Mouse (Mus musculus) limb, embryonic 14.5 days (tissue): ENCODE measurements around the gene 1700001P01Rik. TPM values are rescaled to one million over a fixed set of nuclear protein-coding genes. Genes with fewer than 3 reads are reported as not detected.
A peak's percentile ranks its signal among the peaks of the same experiment; 100 is the strongest.

Experiments
- ATAC-seq: fragments of 200-750 bp; cut with Nextera tagmentation; 2 replicates; pipeline ENCODE4 v1.8.0; 2017; ENCODE audit warnings: low read depth, moderate number of reproducible peaks, moderate TSS enrichment; ENCODE audit not compliant: low FRiP score
- DNase-seq: peaks from one replicate; pipeline ENCODE4 v3.0.0-alpha.2; 2015; ENCODE audit warnings: low spot score
- H3K27ac ChIP-seq: fragments of 300-500 bp; sonication (generic); replicated peaks from 2 replicates; pipeline ENCODE4 v1.5.1; 2014; ENCODE audit warnings: low read depth, mild to moderate bottlenecking, low read length, moderate library complexity, mixed read lengths
- H3K27me3 ChIP-seq: fragments of 300-500 bp; sonication (generic); 2 replicates; pipeline ENCODE4 v1.6.1; 2014; ENCODE audit warnings: low read length, mixed read lengths; ENCODE audit not compliant: control insufficient read depth, insufficient read depth
- H3K36me3 ChIP-seq: fragments of 300-500 bp; sonication (generic); 2 replicates; pipeline ENCODE4 v1.6.1; 2014; ENCODE audit warnings: mild to moderate bottlenecking, low read length, moderate library complexity, mixed read lengths; ENCODE audit not compliant: control insufficient read depth, insufficient read depth
- H3K4me1 ChIP-seq: fragments of 300-500 bp; sonication (generic); 2 replicates; pipeline ENCODE4 v1.6.1; 2014; ENCODE audit warnings: antibody characterized with exemption, low read length, mixed read lengths; ENCODE audit not compliant: control insufficient read depth, insufficient read depth
- H3K4me2 ChIP-seq: fragments of 300-500 bp; sonication (generic); replicated peaks from 2 replicates; pipeline ENCODE4 v1.6.1; 2014; ENCODE audit warnings: low read depth, mild to moderate bottlenecking, low read length, moderate library complexity; ENCODE audit not compliant: severe bottlenecking
- H3K4me3 ChIP-seq: fragments of 300-500 bp; sonication (generic); replicated peaks from 2 replicates; pipeline ENCODE4 v1.5.1; 2014; ENCODE audit warnings: low read length
- H3K9ac ChIP-seq: fragments of 300-500 bp; sonication (generic); 2 replicates; pipeline ENCODE4 v1.6.1; 2014; ENCODE audit warnings: mild to moderate bottlenecking, low read depth, low read length, moderate library complexity; ENCODE audit not compliant: severe bottlenecking
- H3K9me3 ChIP-seq: fragments of 300-500 bp; sonication (generic); 2 replicates; pipeline ENCODE4 v1.6.1; 2016; ENCODE audit warnings: low read length; ENCODE audit not compliant: control insufficient read depth
- POLR2A ChIP-seq: fragments of 200-500 bp; IDR thresholded peaks from 2 replicates; pipeline ENCODE4 v1.8.0; 2012; ENCODE audit warnings: inconsistent platforms, mild to moderate bottlenecking, moderate library complexity, borderline replicate concordance; ENCODE audit not compliant: insufficient read depth, insufficient read length; ENCODE audit errors: extremely low read depth
- WGBS: fragments of 180-500 bp; shearing (Covaris S2); extraction: QIAGEN DNeasy Blood & Tissue Kit; methylation state at CpG from one replicate; pipeline ENCODE4 v1.1.7; 2014; 5-methylcytosine and 5-hydroxymethylcytosine counted together
- polyA plus RNA-seq, 2 experiments: library from polyadenylated mRNA; depleted of rRNA in 1 of 2; stranded (reverse) in 1 of 2; unstranded in 1 of 2; fragments of >200 nt; fragmentation: Nextera tagmentation in 1 of 2; extraction: Ambion mirVana in 1 of 2; gene quantifications; 2 replicates each; pipeline versions ENCODE4 v1.2.1 to v1.2.3; 2012 to 2014

Gene 1700001P01Rik
- polyA plus RNA-seq, 2 experiments: 0.34 TPM; not detected in 1

DNA sequence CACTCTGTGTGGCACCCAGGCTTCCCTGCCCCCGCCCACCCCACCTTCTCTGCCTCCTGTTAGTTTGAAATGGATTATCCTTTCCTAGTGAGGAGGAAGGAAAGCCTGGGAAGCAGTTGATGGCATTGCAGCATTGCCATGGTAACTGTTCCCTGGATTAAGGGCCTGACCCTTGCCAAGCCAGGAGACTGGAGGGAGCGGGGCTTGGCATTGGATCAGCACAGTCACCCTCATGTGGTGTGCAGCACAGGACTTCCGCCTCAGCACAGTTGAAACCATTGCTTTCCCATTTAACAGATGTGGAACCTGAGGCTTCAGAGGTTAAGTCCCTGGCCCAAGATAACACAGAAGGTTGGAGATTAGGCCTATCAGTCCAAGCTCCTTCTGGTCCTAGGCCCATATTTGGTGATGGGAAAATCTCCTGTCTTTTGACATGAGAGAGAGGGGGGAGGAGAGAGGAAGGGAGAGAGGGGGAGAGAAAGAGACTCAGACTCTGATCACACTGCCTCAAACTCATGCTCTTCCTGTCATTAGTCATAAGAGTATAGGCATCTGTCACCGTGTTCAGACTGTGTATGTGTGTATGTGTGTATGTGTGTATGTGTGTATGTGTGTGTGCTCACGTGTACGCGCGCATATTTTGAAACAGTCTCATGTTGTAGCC, 45.8 kb upstream of the 1700001P01Rik start:
- ATAC-seq (no peak), DNase-seq (no peak)
- no peaks in the 10 kb centered on the region for H3K9me3 ChIP-seq
- H3K27ac ChIP-seq: no peak overlapping the region
- H3K4me3 ChIP-seq: no peak overlapping the region
- WGBS: 99% methylated on average over 8 of the region's 8 CpGs
- no peak overlapping the region for H3K4me2 ChIP-seq
- no peak overlapping the region for H3K9ac ChIP-seq
- peaks cover 16% of the 10 kb centered on the region for H3K4me1 ChIP-seq
- H3K36me3 ChIP-seq: peaks cover 81% of the 10 kb centered on the region
- TF ChIP-seq POLR2A: no peak
- no peaks in the 10 kb centered on the region for H3K27me3 ChIP-seq

DNA sequence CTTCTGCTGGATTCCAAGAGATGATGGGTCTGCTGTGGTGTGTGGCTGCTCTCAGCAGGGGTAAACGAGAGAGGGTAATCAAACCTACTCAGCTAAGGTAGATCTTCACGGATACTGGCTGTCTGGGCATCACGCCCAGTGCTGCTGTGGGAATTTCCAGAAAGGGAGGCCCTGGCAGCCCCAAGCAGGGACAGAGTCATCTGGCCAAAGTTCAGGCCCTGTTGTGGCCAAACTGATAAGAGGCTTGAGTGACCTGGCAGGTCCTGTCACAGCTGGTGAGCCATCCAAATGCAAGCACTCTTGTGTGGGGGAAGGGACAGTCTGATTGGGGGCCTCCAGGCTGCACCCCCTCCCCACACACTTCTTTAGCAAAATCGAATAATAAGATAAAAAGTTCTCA, 45.1 kb upstream of the 1700001P01Rik start:
- no peaks in the 10 kb centered on the region for H3K9me3 ChIP-seq
- DNase-seq (no peak), ATAC-seq (no peak)
- H3K9ac ChIP-seq: no peak overlapping the region
- peaks cover 16% of the 10 kb centered on the region for H3K4me1 ChIP-seq
- H3K4me2 ChIP-seq: no peak overlapping the region
- WGBS: 70% methylated on average over 4 of the region's 4 CpGs
- no peak overlapping the region for H3K27ac ChIP-seq
- no peak overlapping the region for H3K4me3 ChIP-seq
- H3K36me3 ChIP-seq: peaks cover 81% of the 10 kb centered on the region
- no peak for TF ChIP-seq POLR2A
- no peaks in the 10 kb centered on the region for H3K27me3 ChIP-seq

DNA sequence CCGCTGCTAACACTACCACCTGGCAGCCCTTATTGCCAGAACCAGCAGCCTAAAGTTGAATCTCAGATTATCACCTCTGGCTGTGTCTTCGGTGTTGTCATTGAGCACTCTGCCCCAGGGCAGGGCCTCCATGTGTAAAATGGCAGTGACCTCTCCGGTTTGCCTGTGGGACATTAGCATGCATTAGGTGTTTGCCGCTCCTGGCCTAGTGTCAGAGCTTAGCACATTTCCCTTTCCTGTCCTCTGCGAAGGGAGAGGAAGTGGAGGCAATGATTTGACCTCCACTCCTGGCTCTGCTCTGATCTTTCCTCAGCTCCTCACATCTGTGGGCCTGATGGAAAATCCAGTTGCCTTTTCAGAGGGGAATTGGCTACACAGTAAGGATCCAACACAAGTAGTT, 44.2 kb upstream of the 1700001P01Rik start:
- Histone ChIP-seq H3K36me3 (peaks cover 81% of the 10 kb centered on the region), H3K9me3 (no peaks in the 10 kb centered on the region), H3K9ac (no peak overlapping the region), H3K4me1 (peaks cover 22% of the 10 kb centered on the region), H3K27me3 (no peaks in the 10 kb centered on the region), H3K4me2 (no peak overlapping the region), H3K27ac (no peak overlapping the region), H3K4me3 (no peak overlapping the region)
- 52% methylated on average over 5 of the region's 5 CpGs for WGBS
- no peak for TF ChIP-seq POLR2A
- no peak for DNase-seq
- no peak for ATAC-seq

DNA sequence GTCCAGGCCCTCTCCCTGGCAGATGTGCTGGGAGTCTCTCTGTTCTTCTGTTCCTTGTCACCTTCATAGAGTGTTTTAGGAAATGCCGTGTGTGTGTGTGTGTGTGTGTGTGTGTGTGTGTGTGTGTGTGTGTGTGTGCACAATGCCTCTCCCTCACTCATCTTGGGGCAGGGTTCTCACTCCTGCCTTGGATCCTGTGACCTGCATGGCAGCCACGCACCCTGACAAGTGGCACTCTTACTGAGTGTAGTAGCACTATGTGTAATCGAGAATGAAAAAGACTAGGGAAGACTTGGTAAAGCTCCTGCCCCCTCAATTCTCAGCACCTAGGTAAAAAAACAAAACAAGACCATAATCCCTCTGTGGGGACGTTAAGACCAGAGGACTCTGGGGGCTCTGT, 43.4 kb upstream of the 1700001P01Rik start:
- TF ChIP-seq POLR2A: no peak
- Histone ChIP-seq H3K36me3 (peaks cover 81% of the 10 kb centered on the region), H3K9ac (no peak overlapping the region), H3K4me2 (no peak overlapping the region), H3K4me1 (peaks cover 22% of the 10 kb centered on the region), H3K27me3 (no peaks in the 10 kb centered on the region), H3K27ac (no peak overlapping the region), H3K4me3 (no peak overlapping the region), H3K9me3 (no peaks in the 10 kb centered on the region)
- ATAC-seq (no peak), DNase-seq (no peak)
- 58% methylated on average over 4 of the region's 4 CpGs for WGBS

DNA sequence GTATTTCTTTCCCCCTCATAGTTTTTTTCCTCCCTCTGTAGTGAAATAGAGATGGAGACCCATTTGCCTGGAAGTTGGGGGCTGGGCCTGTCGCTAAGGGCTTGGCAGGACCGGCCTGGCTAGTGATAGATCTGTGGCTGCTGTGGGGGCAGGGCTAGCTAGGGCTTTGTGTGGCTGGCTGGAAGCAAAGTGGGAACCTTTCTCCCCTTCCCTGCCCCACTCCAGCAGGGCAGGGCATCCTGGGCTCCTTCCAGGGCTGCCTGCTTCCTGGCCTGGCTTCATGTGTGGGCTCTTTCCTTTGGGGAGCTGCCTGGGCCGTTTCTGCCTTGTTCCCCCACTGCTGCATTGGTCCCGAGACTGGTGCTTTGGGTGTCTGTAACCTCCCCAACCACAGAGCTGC, 42.9 kb upstream of the 1700001P01Rik start:
- ATAC-seq: no peak

More for the DNA sequence above, 42.9 kb upstream of the 1700001P01Rik start:
- DNase-seq: no peak
- Histone ChIP-seq H3K9me3 (no peaks in the 10 kb centered on the region), H3K4me2 (no peak overlapping the region), H3K4me3 (no peak overlapping the region), H3K36me3 (peaks cover 87% of the 10 kb centered on the region), H3K4me1 (peaks cover 22% of the 10 kb centered on the region), H3K27me3 (no peaks in the 10 kb centered on the region), H3K27ac (no peak overlapping the region), H3K9ac (0 out of 2 replicates have a peak overlapping the region, but pooled peaks have one; percentile 34)
- WGBS: 13% methylated on average over 4 of the region's 4 CpGs
- no peak for TF ChIP-seq POLR2A
